Mouse (Mus musculus) cerebellum, adult 9-10 months (tissue): Measurements from ENCODE around the gene Gm10961.
"Not testable (repeated sequence)": the region's sequence is repeated elsewhere in the genome, so short reads cannot be mapped to it uniquely, and the experiment has no call there.

Source experiments
- DNase-seq: peaks from one replicate; pipeline ENCODE4 v3.0.0; 2022

The Gm10961 gene

DNA sequence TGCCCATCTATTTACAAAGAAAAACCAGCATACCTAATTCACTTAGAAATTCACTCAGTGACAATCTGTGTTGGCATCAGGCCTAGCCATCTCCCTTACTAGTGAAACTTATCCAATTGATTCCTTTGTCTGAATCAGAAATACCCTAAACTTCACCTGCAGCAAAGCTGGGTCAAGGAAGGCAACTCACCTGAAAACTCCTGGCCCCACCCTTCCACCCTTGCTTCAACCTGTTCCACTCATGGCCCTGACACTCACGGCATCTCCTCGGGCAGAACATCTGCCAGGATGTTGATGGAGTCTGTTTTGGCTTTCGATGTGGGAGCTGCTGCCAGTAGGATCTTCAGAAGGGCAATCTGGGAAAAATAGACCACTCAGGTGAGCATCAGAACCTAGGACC lies 13.3 kb upstream of the Gm10961 start:
- no peak for DNase-seq

GRCm38 (mm10) chr3:107619911-107620310 lies 11.2 kb upstream of the Gm10961 start:
- no peak for DNase-seq

- no peak for DNase-seq
Measured at GRCm38 (mm10) chr3:107621286-107622075, 9.6 kb upstream of the Gm10961 start.

DNA sequence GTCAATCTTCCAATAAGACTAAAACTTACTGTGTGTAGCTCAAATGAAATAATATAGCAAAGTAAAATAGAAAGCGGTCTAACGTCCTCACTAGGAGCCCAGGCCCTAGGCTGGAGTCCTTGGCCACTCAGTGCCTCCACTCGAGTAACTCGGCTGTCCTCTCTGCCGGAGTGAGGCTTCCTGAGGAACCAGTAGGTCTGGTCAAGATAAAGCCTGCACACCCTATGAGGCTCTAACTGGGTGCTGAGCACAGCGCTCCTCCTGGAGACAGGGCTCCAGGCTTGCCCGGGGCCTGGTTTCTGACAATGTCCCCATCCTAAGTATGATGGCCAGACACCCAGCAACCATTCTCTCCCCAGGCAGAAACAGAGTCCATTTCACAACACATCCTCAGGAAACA lies 8.6 kb upstream of the Gm10961 start:
- DNase-seq, result no peak

GRCm38 (mm10) chr3:107624424-107624823 lies 6.7 kb upstream of the Gm10961 start:
- DNase-seq, result no peak

DNA sequence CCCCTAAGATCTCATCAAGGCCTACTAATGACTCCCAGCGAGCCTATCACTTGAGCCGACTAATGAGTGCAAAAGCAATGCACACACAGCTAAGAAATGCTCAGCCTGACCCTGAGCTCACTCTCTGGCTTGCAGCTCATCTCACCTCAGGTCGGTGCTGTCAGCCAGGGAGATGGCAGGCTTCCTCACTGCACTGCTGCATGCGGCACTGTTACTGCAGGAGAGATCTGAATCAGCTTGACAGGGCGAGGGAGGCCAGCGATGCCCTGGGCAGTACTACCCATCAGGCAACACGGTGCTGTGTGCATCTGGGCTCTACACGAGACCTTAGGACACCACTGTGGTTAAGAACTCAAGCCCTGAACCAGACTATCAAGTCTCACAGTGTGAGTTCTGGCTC lies 5.6 kb upstream of the Gm10961 start:
- no peak for DNase-seq

GRCm38 (mm10) chr3:107626751-107627150 lies 4.4 kb upstream of the Gm10961 start:
- DNase-seq, result no peak

- no peak for DNase-seq
Measured at GRCm38 (mm10) chr3:107627641-107628040, 3.5 kb upstream of the Gm10961 start.

- no peak for DNase-seq
Measured at GRCm38 (mm10) chr3:107628551-107628950, 2.6 kb upstream of the Gm10961 start.

DNA sequence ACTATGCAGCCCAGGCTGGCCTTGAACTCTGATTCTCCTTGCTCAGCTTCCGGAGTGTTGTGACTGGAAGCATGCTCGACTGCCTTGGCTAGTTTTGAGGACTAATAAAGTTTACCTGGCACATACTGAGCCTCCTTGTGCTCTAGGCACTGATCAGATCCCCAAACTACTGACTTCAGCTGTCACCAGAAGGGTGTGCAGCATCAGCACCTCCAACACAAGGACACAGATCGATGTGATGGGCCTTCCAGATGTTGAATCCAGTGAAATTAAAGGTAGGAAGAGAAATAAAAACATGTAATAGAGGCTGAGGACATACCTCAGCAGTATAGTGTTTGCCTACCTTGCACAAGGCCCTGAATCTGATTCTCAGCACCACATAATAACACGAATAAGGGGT lies 1.7 kb upstream of the Gm10961 start:
- DNase-seq, result no peak

GRCm38 (mm10) chr3:107631523-107631958 lies 419 bp downstream of the Gm10961 start, which contains the start of gene Strip1:
Strip1 (minus strand) TSS chr3:107631694.
- DNase-seq, result peak; percentile 95

- no peak for DNase-seq
Measured at GRCm38 (mm10) chr3:107632786-107633185, 1.7 kb downstream of the Gm10961 start.

- DNase-seq, result no peak
Measured at GRCm38 (mm10) chr3:107633906-107634305, 2.8 kb downstream of the Gm10961 start.

GRCm38 (mm10) chr3:107635836-107636235 lies 4.7 kb downstream of the Gm10961 start:
- DNase-seq, result no peak

DNA sequence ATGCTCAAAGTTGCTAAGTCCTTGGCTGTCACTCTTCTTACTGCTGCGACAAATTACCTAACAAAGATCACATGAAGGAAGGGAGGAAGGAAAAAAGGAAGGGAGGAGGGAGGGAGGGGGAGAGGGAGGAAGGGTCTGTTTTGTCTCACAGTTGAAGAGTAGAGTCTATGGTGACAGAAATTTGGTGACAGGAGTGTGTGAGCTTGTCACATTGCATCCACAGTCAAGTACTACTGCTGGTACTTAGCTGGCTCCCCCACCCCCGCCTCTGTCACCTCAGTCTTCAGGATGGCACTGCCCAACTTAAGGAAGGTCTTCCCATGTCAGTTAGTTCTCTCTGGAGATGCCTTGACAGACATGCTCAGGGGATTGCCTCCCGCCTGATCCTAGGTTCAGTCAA lies 5.1 kb downstream of the Gm10961 start:
- DNase-seq, result no peak

- DNase-seq, result no peak
Measured at GRCm38 (mm10) chr3:107637606-107638172, 6.6 kb downstream of the Gm10961 start.

DNA sequence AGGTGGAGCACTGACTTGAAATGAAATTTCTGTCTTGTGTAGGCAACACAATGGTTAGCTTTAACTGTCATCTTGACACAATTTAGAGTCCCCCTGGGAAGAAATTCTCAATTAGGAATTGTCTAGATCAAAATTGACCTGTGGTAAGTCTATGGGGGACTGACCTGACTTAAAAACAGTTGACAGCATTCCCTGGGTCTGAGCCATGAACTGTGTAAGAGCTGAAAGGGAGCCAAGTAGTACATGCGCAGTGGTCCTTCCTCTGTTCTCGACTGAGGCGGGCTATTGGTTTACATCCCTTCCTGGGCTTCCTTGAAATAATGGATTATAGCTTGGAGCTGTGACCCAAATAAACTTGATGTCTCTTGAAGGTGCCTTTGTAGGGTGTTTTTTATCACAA lies 15.8 kb downstream of the Gm10961 start:
- no peak for DNase-seq

GRCm38 (mm10) chr3:107650276-107650675 lies 19.2 kb downstream of the Gm10961 start:
- not testable (repeated sequence) for DNase-seq

DNA sequence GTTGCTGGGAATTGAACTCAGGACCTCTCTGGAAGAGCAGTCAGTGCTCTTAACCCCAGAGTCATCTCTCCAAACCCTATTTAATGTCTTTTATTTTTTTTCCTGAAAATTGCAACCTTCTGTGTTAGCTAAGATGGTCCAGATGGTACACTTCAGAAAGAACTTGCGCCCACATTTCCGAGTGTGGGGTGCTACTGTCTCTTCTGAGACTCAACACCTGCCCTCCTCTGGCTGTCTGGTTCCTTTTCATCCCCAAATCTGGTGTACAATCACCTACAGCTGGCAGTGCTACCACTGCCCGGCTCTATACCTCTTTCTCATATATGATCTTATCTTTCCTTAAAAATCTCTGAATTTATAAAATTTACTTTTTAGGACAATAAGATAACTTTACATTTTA lies 21.8 kb downstream of the Gm10961 start:
- DNase-seq, result no peak

DNA sequence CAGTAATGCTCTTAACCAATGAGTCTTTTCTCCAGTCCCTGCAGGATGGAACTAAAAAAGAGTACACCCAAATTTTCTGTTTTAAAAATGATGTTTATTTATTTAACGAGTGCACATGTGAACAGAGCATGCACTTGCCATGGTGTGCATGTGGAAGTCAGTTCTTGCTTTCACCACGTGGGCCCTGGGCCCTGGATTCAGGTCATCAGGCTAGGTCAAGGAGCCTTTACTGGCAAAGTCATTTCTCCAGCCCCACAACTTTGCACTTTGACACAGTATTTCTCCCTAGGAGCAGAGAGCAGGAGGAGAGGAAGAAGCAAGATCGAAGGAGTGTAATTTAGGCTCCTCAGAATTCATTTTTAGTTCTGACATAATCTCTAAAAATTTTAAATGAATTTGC lies 23.7 kb downstream of the Gm10961 start:
- DNase-seq, result no peak

GRCm38 (mm10) chr3:107655491-107655890 lies 24.4 kb downstream of the Gm10961 start:
- DNase-seq, result no peak

GRCm38 (mm10) chr3:107656151-107656550 lies 25.0 kb downstream of the Gm10961 start:
- DNase-seq, result no peak

DNA sequence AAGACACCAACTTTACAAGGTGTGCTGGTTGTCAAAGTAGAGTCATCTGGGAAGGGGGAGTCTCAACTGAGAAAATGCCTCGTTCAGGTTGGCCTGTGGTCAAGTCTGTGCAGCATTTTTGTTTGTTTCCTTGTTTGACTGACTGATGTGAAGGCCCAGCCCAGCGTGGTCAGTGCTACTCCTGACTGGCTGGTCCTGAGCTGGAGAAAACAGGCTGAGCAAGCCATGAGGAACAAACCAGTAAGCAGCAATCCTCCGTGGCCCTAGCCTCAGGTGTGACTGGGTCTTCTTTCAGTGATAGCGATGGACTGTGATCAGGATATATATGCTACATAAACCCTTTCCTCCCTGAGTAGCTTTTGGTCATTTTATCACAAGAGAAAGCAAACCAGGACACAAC lies 25.8 kb downstream of the Gm10961 start:
- no peak for DNase-seq

GRCm38 (mm10) chr3:107659000-107659399 lies 27.9 kb downstream of the Gm10961 start:
- no peak for DNase-seq

DNA sequence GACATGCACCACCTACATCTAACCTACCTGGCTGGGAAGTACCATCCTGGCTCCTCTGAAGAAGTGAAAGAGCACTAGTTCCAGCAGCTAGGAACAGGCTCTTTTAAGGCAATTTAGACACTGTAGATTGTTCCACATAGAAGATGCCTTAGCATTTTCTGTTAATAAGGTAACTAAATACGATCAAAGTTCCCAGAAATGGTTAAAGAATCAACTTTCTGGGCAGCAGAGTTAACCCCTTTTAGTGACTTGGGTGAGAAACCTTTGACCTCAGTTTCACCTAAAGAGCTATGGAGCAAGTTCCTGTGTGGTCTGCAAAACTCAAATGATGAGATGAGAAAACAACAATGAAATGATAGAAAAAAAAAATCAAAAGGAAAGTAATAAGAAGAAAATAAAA lies 33.5 kb downstream of the Gm10961 start:
- DNase-seq, result no peak
